Mouse (Mus musculus) heart, embryonic 16.5 days (tissue): Measurements from ENCODE around the gene Nek6. TPM values are rescaled to one million over a fixed set of nuclear protein-coding genes. Genes with fewer than 3 reads are reported as not detected.

ENCODE experiments used
- ATAC-seq: fragments of 200-750 bp; cut with Nextera tagmentation; replicated peaks from 2 replicates; pipeline ENCODE4 v1.8.0; 2017; ENCODE audit warnings: moderate number of reproducible peaks; ENCODE audit not compliant: insufficient read depth, low FRiP score; ENCODE audit errors: extremely low read depth
- H3K27ac ChIP-seq: fragments of 300-500 bp; sonication (generic); 2 replicates; pipeline ENCODE4 v1.5.1; 2014; ENCODE audit warnings: mild to moderate bottlenecking, low read length, control low read depth, moderate library complexity
- H3K27me3 ChIP-seq: fragments of 300-500 bp; sonication (generic); 2 replicates; pipeline ENCODE4 v1.6.1; 2014; ENCODE audit warnings: low read length, mixed read lengths; ENCODE audit not compliant: control insufficient read depth, insufficient read depth
- H3K36me3 ChIP-seq: fragments of 300-500 bp; sonication (generic); 2 replicates; pipeline ENCODE4 v1.6.1; 2014; ENCODE audit not compliant: control insufficient read depth, insufficient read depth
- H3K4me1 ChIP-seq: fragments of 300-500 bp; sonication (generic); 2 replicates; pipeline ENCODE4 v1.6.1; 2014; ENCODE audit warnings: low read length, mixed read lengths; ENCODE audit not compliant: control insufficient read depth, insufficient read depth
- H3K4me2 ChIP-seq: fragments of 300-500 bp; sonication (generic); 2 replicates; pipeline ENCODE4 v1.6.1; 2014; ENCODE audit warnings: low read depth, mild to moderate bottlenecking, control low read depth, low read length
- H3K4me3 ChIP-seq: fragments of 300-500 bp; sonication (generic); 2 replicates; pipeline ENCODE4 v1.5.1; 2014; ENCODE audit warnings: mild to moderate bottlenecking, control low read depth, low read length
- H3K9ac ChIP-seq: fragments of 300-500 bp; sonication (generic); 2 replicates; pipeline ENCODE4 v1.6.1; 2014; ENCODE audit warnings: low read length, control low read depth
- H3K9me3 ChIP-seq: fragments of 300-500 bp; sonication (generic); replicated peaks from 2 replicates; pipeline ENCODE4 v1.6.1; 2016; ENCODE audit warnings: low read length; ENCODE audit not compliant: control insufficient read depth
- WGBS: fragments of 180-500 bp; shearing (Covaris S2); extraction: QIAGEN DNeasy Blood & Tissue Kit; methylation state at CpG from one replicate; pipeline ENCODE4 v1.1.7; 2014; 5-methylcytosine and 5-hydroxymethylcytosine counted together
- polyA plus RNA-seq: library from polyadenylated mRNA; unstranded; fragments of >200 nt; fragmentation: Nextera tagmentation; extraction: Ambion mirVana; gene quantifications from 2 replicates; pipeline ENCODE4 v1.2.1, GENCODE M21; 2015

The Nek6 gene
- polyA plus RNA-seq, 1 experiment from 2014 or later: 66.2 TPM

- 85% methylated on average over 4 of the region's 4 CpGs for WGBS
- Histone ChIP-seq H3K27me3 (no peaks in the 10 kb centered on the region), H3K4me3 (no peak overlapping the region), H3K27ac (no peak overlapping the region), H3K9ac (no peak overlapping the region), H3K9me3 (no peaks in the 10 kb centered on the region), H3K36me3 (peaks cover 25% of the 10 kb centered on the region), H3K4me2 (no peak overlapping the region), H3K4me1 (peaks cover 3% of the 10 kb centered on the region; the same call in 1 of the 2 replicates)
- ATAC-seq: no peak
Measured at GRCm38 (mm10) chr2:38562596-38562995, 51.2 kb downstream of the Nek6 start.

- no peak for ATAC-seq
- Histone ChIP-seq H3K27ac (no peak overlapping the region), H3K4me3 (no peak overlapping the region), H3K27me3 (no peaks in the 10 kb centered on the region), H3K9me3 (no peaks in the 10 kb centered on the region), H3K4me2 (no peak overlapping the region), H3K9ac (no peak overlapping the region), H3K4me1 (no peaks in the 10 kb centered on the region), H3K36me3 (peaks cover 11% of the 10 kb centered on the region; the same call in 1 of the 2 replicates)
- 88% methylated on average over 23 of the region's 23 CpGs for WGBS
Measured at GRCm38 (mm10) chr2:38571971-38572601, 60.6 kb downstream of the Nek6 start.

- WGBS: 90% methylated on average over 2 of the region's 2 CpGs
Measured at GRCm38 (mm10) chr2:38574697-38575096, 63.3 kb downstream of the Nek6 start.

GRCm38 (mm10) chr2:38578602-38579521 is 67.4 kb downstream of the Nek6 start:
- Histone ChIP-seq H3K27me3 (no peaks in the 10 kb centered on the region), H3K27ac (no peak overlapping the region), H3K4me2 (no peak overlapping the region), H3K9ac (no peak overlapping the region), H3K9me3 (no peaks in the 10 kb centered on the region), H3K36me3 (no peaks in the 10 kb centered on the region), H3K4me1 (peaks cover 4% of the 10 kb centered on the region; the same call in 1 of the 2 replicates), H3K4me3 (no peak overlapping the region)
- no peak for ATAC-seq
- 66% methylated on average over 13 of the region's 13 CpGs for WGBS

More at GRCm38 (mm10) chr2:38574697-38575096, 63.3 kb downstream of the Nek6 start:
- H3K4me2 ChIP-seq: no peak overlapping the region
- no peaks in the 10 kb centered on the region for H3K27me3 ChIP-seq
- no peaks in the 10 kb centered on the region for H3K9me3 ChIP-seq
- no peak overlapping the region for H3K27ac ChIP-seq
- no peak overlapping the region for H3K9ac ChIP-seq
- no peaks in the 10 kb centered on the region for H3K4me1 ChIP-seq
- no peak for ATAC-seq
- H3K4me3 ChIP-seq: no peak overlapping the region
- H3K36me3 ChIP-seq: peaks cover 7% of the 10 kb centered on the region; the same call in 1 of the 2 replicates

GRCm38 (mm10) chr2:38579528-38579927 is 68.1 kb downstream of the Nek6 start:
- no peak for ATAC-seq
- no peak overlapping the region for H3K4me3 ChIP-seq
- no peak overlapping the region for H3K27ac ChIP-seq
- H3K9ac ChIP-seq: no peak overlapping the region
- no peak overlapping the region for H3K4me2 ChIP-seq
- H3K36me3 ChIP-seq: no peaks in the 10 kb centered on the region
- peaks cover 4% of the 10 kb centered on the region; the same call in 1 of the 2 replicates for H3K4me1 ChIP-seq
- no peaks in the 10 kb centered on the region for H3K9me3 ChIP-seq
- 73% methylated on average over 1 of the region's 1 CpGs for WGBS
- no peaks in the 10 kb centered on the region for H3K27me3 ChIP-seq

- H3K27me3 ChIP-seq: no peaks in the 10 kb centered on the region
- no peak overlapping the region for H3K9ac ChIP-seq
- peaks cover 11% of the 10 kb centered on the region for H3K4me1 ChIP-seq
- H3K9me3 ChIP-seq: no peaks in the 10 kb centered on the region
- H3K36me3 ChIP-seq: peaks cover 9% of the 10 kb centered on the region; the same call in 1 of the 2 replicates
- H3K4me3 ChIP-seq: no peak overlapping the region
- H3K27ac ChIP-seq: no peak overlapping the region
- no peak overlapping the region for H3K4me2 ChIP-seq
- 76% methylated on average over 2 of the region's 2 CpGs for WGBS
- no peak for ATAC-seq
Measured at GRCm38 (mm10) chr2:38583982-38584381, 72.5 kb downstream of the Nek6 start.

- no peak overlapping the region for H3K27ac ChIP-seq
- 61% methylated on average over 13 of the region's 13 CpGs for WGBS
- no peaks in the 10 kb centered on the region for H3K27me3 ChIP-seq
- H3K9me3 ChIP-seq: no peaks in the 10 kb centered on the region
- H3K4me1 ChIP-seq: peaks cover 11% of the 10 kb centered on the region
- H3K36me3 ChIP-seq: peaks cover 12% of the 10 kb centered on the region; the same call in 1 of the 2 replicates
- no peak overlapping the region for H3K4me2 ChIP-seq
- H3K9ac ChIP-seq: no peak overlapping the region
- no peak for ATAC-seq
- H3K4me3 ChIP-seq: no peak overlapping the region
Measured at GRCm38 (mm10) chr2:38584514-38585378, 73.3 kb downstream of the Nek6 start.

- Histone ChIP-seq H3K4me3 (no peak overlapping the region), H3K9ac (no peak overlapping the region), H3K27ac (no peak overlapping the region), H3K36me3 (peaks cover 16% of the 10 kb centered on the region), H3K27me3 (no peaks in the 10 kb centered on the region), H3K4me2 (no peak overlapping the region), H3K9me3 (no peaks in the 10 kb centered on the region), H3K4me1 (peaks cover 11% of the 10 kb centered on the region)
- WGBS: 57% methylated on average over 5 of the region's 5 CpGs
- ATAC-seq: no peak
Measured at GRCm38 (mm10) chr2:38585379-38585736, 73.9 kb downstream of the Nek6 start.
